Mouse (Mus musculus) urinary bladder, postnatal 36 days (tissue): ENCODE measurements at regions not wholly inside any gene's neighbourhood (a gene's known extent, or its start where the extent isn't known, plus 50 kb on each side); places are given as distances from the start of the nearest gene placed in this dataset.

Experiments used
- DNase-seq, 2 experiments: peaks; one replicate each; pipeline ENCODE4 v3.0.0; 2022; ENCODE audit warnings: low spot score in 2 of 2, mixed read lengths in 1 of 2

GRCm38 (mm10) chr2:117021787-117022186, 99.4 kb upstream of the Spred1 start:
- no peak for DNase-seq

GRCm38 (mm10) chr2:117023436-117023835, 97.7 kb upstream of the Spred1 start:
- no peak for DNase-seq

- no peak for DNase-seq
Observed at GRCm38 (mm10) chr2:117027071-117027470, 94.1 kb upstream of the Spred1 start.

- no peak for DNase-seq
Observed at GRCm38 (mm10) chr2:117028771-117029170, 92.4 kb upstream of the Spred1 start.

- DNase-seq, result no peak
Observed at GRCm38 (mm10) chr2:117036197-117036872, 84.8 kb upstream of the Spred1 start.

- DNase-seq, result no peak
Observed at GRCm38 (mm10) chr2:117040211-117040610, 81.0 kb upstream of the Spred1 start.

GRCm38 (mm10) chr2:117043831-117044230, 77.3 kb upstream of the Spred1 start:
- no peak for DNase-seq

- DNase-seq, result no peak
Observed at GRCm38 (mm10) chr2:117048290-117048730, 72.9 kb upstream of the Spred1 start.

GRCm38 (mm10) chr2:117050061-117050460, 71.1 kb upstream of the Spred1 start:
- no peak for DNase-seq

- DNase-seq, result no peak
Observed at GRCm38 (mm10) chr2:117064126-117064525, 57.0 kb upstream of the Spred1 start.

- no peak for DNase-seq
Observed at GRCm38 (mm10) chr2:117070348-117070747, 50.8 kb upstream of the Spred1 start.

- DNase-seq, result no peak
Observed at GRCm38 (mm10) chr2:117071098-117071497, 50.1 kb upstream of the Spred1 start.
